Mouse (Mus musculus): ENCODE measurements around the gene Vwa2.

DNA sequence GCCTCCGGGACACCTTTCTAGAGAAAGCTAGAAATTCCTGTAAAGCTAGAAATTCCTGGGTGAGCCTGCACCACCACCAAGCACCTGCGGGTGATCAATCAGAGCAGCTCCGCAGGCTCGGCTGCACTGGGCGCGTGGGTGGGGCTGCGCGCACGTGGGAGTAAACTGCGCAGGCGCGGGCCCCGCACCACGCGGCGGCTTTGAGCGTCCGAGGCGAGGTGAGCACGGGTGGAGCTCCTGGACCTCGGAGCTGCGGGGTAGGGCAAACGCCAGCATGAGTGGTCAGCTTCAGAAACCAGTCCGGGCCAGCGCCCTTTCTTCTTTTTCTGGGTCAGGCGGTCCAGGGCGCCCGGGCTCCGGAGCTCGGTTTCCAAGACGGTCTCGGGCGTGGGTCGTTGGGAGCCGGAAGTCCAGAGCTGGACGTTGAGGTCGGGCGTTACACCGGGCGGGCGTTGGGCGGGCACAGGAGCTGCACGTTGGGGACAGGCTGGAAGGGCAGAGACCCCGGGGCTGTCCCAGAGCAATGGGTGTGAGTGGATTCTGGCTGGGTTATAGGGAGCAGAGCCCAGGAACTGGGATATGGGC, 47.9 kb upstream of the Vwa2 start, which contains the start of gene Tdrd1:
- TF ChIP-seq CTCF (IDR thresholded peaks at IDR 0.05; ENCODE audit: control insufficient read depth, insufficient read depth, insufficient read length) (no peak), CEBPB (IDR thresholded peaks at IDR 0.05; ENCODE audit: low read depth) (no peak), USF1 (IDR thresholded peaks at IDR 0.05; ENCODE audit: low read depth) (no peak), MAX (IDR thresholded peaks at IDR 0.05) (no peak), FOSL1 (IDR thresholded peaks at IDR 0.05; ENCODE audit: insufficient read depth, low read length, poor library complexity, severe bottlenecking) (no peak), MYOG (IDR thresholded peaks at IDR 0.05; ENCODE audit: control insufficient read depth, extremely low read depth, insufficient read length) (no peak), MYOD1 (IDR thresholded peaks at IDR 0.05; ENCODE audit: control insufficient read depth, insufficient read length, low read depth) (no peak)

All from C2C12 (cell line).